Mouse (Mus musculus) limb, embryonic 11.5 days (tissue): ENCODE data around the gene Nudt3. TPM values are rescaled to one million over a fixed set of nuclear protein-coding genes. Genes with fewer than 3 reads are reported as not detected.

ENCODE experiments used
- ATAC-seq: fragments of 200-750 bp; cut with Nextera tagmentation; 2 replicates; pipeline ENCODE4 v1.8.0; 2017; ENCODE audit warnings: low read depth; ENCODE audit not compliant: insufficient number of reproducible peaks, low FRiP score, low TSS enrichment
- DNase-seq: peaks from one replicate; pipeline ENCODE4 v3.0.0-alpha.2; 2015; ENCODE audit warnings: low spot score
- H3K27ac ChIP-seq: fragments of 300-500 bp; sonication (generic); replicated peaks from 2 replicates; pipeline ENCODE4 v1.5.1; 2014; ENCODE audit warnings: low read depth, mild to moderate bottlenecking, low read length
- H3K27me3 ChIP-seq: fragments of 300-500 bp; sonication (generic); 2 replicates; pipeline ENCODE4 v1.6.1; 2014; ENCODE audit warnings: mild to moderate bottlenecking, low read length, mixed read lengths; ENCODE audit not compliant: control insufficient read depth, insufficient read depth
- H3K36me3 ChIP-seq: fragments of 300-500 bp; sonication (generic); 2 replicates; pipeline ENCODE4 v1.6.1; 2014; ENCODE audit warnings: mild to moderate bottlenecking, low read length, moderate library complexity, mixed read lengths; ENCODE audit not compliant: control insufficient read depth, insufficient read depth
- H3K4me1 ChIP-seq: fragments of 300-500 bp; sonication (generic); 2 replicates; pipeline ENCODE4 v1.6.1; 2014; ENCODE audit warnings: low read length, mixed read lengths; ENCODE audit not compliant: control insufficient read depth, insufficient read depth
- H3K4me2 ChIP-seq: fragments of 300-500 bp; sonication (generic); 2 replicates; pipeline ENCODE4 v1.6.1; 2014; ENCODE audit warnings: low read depth, mild to moderate bottlenecking, moderate library complexity; ENCODE audit not compliant: severe bottlenecking
- H3K4me3 ChIP-seq: fragments of 300-500 bp; sonication (generic); 2 replicates; pipeline ENCODE4 v1.5.1; 2014; ENCODE audit warnings: low read depth, low read length
- H3K9ac ChIP-seq: fragments of 300-500 bp; sonication (generic); 2 replicates; pipeline ENCODE4 v1.6.1; 2014; ENCODE audit warnings: mild to moderate bottlenecking, low read length
- H3K9me3 ChIP-seq: fragments of 300-500 bp; sonication (generic); 2 replicates; pipeline ENCODE4 v1.6.1; 2016; ENCODE audit warnings: low read length; ENCODE audit not compliant: control insufficient read depth
- WGBS: fragments of 180-500 bp; shearing (Covaris S2); extraction: QIAGEN DNeasy Blood & Tissue Kit; methylation state at CpG from one replicate; pipeline ENCODE4 v1.1.7; 2014; 5-methylcytosine and 5-hydroxymethylcytosine counted together
- polyA plus RNA-seq: library from polyadenylated mRNA; unstranded; fragments of >200 nt; fragmentation: Nextera tagmentation; extraction: Ambion mirVana; gene quantifications from 2 replicates; pipeline ENCODE4 v1.2.1, GENCODE M21; 2014

Gene Nudt3
- 29.7 and 42.2 TPM in 2 replicates for polyA plus RNA-seq

GRCm38 (mm10) chr17:27623360-27624326 is at the start of gene Nudt3:
TSS of gene Nudt3 (minus strand) at chr17:27623495.
- WGBS, result 8% methylated on average over 89 of the region's 91 CpGs

GRCm38 (mm10) chr17:27671720-27672119 is 48.4 kb upstream of the Nudt3 start:
- no peak overlapping the region for H3K27ac ChIP-seq
- H3K9me3 ChIP-seq, result no peaks in the 10 kb centered on the region
- DNase-seq, result no peak
- no peaks in the 10 kb centered on the region for H3K27me3 ChIP-seq
- H3K4me2 ChIP-seq, result no peak overlapping the region
- no peak overlapping the region for H3K4me3 ChIP-seq
- no peaks in the 10 kb centered on the region for H3K36me3 ChIP-seq
- WGBS, result 84% methylated on average over 6 of the region's 6 CpGs
- no peak overlapping the region for H3K9ac ChIP-seq
- H3K4me1 ChIP-seq, result 0 out of 2 replicates have a peak, but pooled peaks cover 2% of the 10 kb centered on the region
- ATAC-seq, result no peak

More at GRCm38 (mm10) chr17:27623360-27624326, at the start of gene Nudt3:
- ATAC-seq (peak; percentile 86), DNase-seq (peak; percentile 90)
- Histone ChIP-seq H3K27ac (peak within 1 kb of the TSS; percentile 95), H3K4me2 (peak within 1 kb of the TSS; percentile 75), H3K27me3 (no peaks in the 10 kb centered on the region), H3K4me1 (peaks cover 12% of the 10 kb centered on the region; the same call in 1 of the 2 replicates), H3K36me3 (peaks cover under 1% of the 10 kb centered on the region; the same call in 1 of the 2 replicates), H3K9ac (peak within 1 kb of the TSS; percentile 99), H3K4me3 (peak within 1 kb of the TSS; percentile 100), H3K9me3 (no peaks in the 10 kb centered on the region)

DNA sequence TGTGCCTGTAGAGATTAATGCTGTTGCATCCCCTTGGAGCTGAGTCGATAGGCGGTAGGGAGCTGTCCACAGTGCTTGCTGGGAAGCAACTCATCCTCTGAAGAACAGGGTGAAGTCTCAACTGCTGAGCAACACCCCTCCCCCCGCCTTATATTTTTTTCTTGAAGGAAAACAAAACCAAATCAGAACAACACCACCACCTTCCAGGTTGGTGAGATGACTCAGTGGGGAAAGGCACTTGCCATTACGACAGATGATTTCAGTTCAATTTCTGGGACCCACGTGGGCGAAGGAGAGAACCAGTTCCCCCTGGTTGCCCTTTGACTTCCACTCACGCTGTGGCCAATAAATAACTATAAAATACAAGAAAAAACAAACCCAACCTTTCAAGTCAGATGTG is 35.5 kb upstream of the Nudt3 start:
- no peak overlapping the region for H3K4me3 ChIP-seq
- H3K9me3 ChIP-seq, result no peaks in the 10 kb centered on the region
- no peaks in the 10 kb centered on the region for H3K36me3 ChIP-seq
- ATAC-seq (no peak), DNase-seq (no peak)
- no peak overlapping the region for H3K9ac ChIP-seq
- peaks cover 3% of the 10 kb centered on the region; the same call in 1 of the 2 replicates for H3K27me3 ChIP-seq
- no peak overlapping the region for H3K4me2 ChIP-seq
- H3K4me1 ChIP-seq, result peaks cover 9% of the 10 kb centered on the region
- 68% methylated on average over 7 of the region's 7 CpGs for WGBS
- H3K27ac ChIP-seq, result no peak overlapping the region

DNA sequence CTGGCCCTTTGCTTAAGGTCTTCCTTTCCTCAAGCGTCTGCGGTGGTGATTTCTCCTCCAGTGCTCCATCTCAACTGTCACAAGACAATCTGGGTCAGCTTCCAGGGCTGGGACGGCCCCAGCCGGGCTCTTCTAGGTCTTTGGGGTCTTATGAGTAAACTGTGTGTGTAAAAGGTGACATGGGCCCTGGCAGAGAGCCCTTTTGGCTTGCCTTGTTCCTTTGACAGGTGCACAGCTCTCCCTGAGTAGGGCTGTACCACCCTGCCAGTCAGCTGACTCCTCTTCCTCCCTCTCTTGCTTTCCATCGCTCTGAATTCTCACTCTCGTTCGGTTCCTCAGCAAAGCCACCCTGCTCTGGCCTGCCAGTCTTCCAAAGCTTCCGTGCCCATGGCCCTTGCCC is 33.8 kb upstream of the Nudt3 start:
- WGBS, result 71% methylated on average over 8 of the region's 8 CpGs
- no peak overlapping the region for H3K9ac ChIP-seq
- peaks cover 9% of the 10 kb centered on the region for H3K4me1 ChIP-seq
- no peak for ATAC-seq
- no peak for DNase-seq
- H3K4me3 ChIP-seq, result no peak overlapping the region
- H3K36me3 ChIP-seq, result no peaks in the 10 kb centered on the region
- no peaks in the 10 kb centered on the region for H3K9me3 ChIP-seq
- no peak overlapping the region for H3K4me2 ChIP-seq
- peaks cover 3% of the 10 kb centered on the region; the same call in 1 of the 2 replicates for H3K27me3 ChIP-seq
- no peak overlapping the region for H3K27ac ChIP-seq

- H3K27ac ChIP-seq, result no peak overlapping the region
- H3K4me3 ChIP-seq, result peak overlapping the region; percentile 57; the same call in 1 of the 2 replicates
- 8% methylated on average over 5 of the region's 5 CpGs for WGBS
These were observed 33.1 kb upstream of the Nudt3 start for GRCm38 (mm10) chr17:27656414-27656813.

DNA sequence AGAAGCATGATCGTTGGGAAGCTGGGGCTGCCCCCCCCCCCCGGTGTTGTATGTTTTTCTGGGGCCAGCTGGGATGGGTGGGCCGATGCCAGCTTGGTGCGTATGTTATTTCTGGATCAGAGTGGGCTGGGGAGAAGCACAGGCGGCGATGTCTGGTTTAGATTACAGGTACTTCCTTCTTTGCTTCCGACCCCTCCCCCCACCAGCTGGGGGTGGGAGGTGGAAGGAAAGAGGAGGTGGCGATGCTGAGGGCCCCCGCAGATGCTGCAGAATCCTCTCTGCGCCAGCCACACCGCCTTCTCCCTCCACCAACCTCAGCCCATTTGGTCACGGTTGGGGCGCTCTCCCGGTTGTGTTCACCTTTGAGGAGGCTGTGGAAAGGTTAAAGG is 32.7 kb upstream of the Nudt3 start:
- no peaks in the 10 kb centered on the region for H3K9me3 ChIP-seq
- H3K4me2 ChIP-seq, result peak overlapping the region; percentile 95
- ATAC-seq (peak; percentile 41; the same call in 1 of the 2 replicates), DNase-seq (peak; percentile 73)
- peaks cover 9% of the 10 kb centered on the region for H3K4me1 ChIP-seq
- no peak overlapping the region for H3K27ac ChIP-seq
- no peaks in the 10 kb centered on the region for H3K36me3 ChIP-seq
- peaks cover 3% of the 10 kb centered on the region; the same call in 1 of the 2 replicates for H3K27me3 ChIP-seq
- WGBS, result 1% methylated on average over 12 of the region's 14 CpGs
- peak overlapping the region; percentile 48; the same call in 1 of the 2 replicates for H3K9ac ChIP-seq
- peak overlapping the region; percentile 57 for H3K4me3 ChIP-seq

More at GRCm38 (mm10) chr17:27656414-27656813, 33.1 kb upstream of the Nudt3 start:
- 0 out of 2 replicates have a peak overlapping the region, but pooled peaks have one; percentile 9 for H3K9ac ChIP-seq
- peaks cover 3% of the 10 kb centered on the region; the same call in 1 of the 2 replicates for H3K27me3 ChIP-seq
- peak overlapping the region; percentile 95 for H3K4me2 ChIP-seq
- no peaks in the 10 kb centered on the region for H3K36me3 ChIP-seq
- DNase-seq (no peak), ATAC-seq (no peak)
- no peaks in the 10 kb centered on the region for H3K9me3 ChIP-seq
- peaks cover 9% of the 10 kb centered on the region for H3K4me1 ChIP-seq

DNA sequence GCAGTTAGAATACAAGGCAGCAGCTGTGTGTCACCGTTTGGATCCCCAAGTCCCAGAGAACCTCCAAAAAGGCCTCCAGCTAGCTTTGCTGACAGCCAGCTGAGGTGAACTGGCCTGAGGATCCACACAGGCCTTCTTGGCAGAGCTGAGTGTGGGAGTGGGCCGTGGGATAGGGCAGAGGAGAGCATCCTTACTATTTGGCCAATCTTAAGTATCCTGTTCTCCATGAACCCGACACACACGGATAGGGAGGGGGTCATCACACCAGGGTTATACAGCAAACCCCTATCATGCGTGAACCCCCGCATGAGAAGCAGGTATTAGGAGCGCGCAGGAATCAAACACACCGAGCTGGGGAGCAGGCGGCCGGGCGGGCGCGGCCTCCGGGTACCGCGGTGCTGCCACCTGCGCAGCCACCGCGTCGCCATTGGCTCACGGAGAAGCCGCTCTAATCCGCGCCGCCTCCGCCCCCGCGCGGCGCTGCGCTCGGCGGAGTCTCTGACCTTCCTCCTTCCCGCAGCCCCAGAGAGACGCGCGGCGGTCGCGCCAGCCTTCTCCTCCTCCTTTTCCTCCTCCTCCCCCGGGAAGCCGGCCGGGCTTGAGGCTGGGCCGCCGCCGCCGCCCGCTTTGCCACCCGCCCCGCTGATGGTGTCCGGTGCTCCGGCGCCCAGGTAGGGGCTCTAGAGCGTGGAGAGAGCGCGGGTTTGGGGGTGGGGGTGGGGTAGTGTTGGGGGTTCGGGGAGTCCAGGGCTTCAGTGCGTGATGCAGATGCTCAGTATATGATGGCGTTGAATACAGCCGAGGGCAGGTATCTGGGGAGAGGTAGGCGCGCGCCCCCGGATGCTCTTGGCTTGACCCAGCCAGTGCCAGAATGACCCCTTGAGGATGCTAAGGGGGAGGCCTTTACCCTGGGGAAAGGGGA is 32.1 kb upstream of the Nudt3 start, which contains the start of gene Pacsin1:
Gene Pacsin1 (plus strand): TSS at position 421 of the 922 bp plus-strand sequence.
- DNase-seq (peak; percentile 65), ATAC-seq (peak; percentile 48)
- Histone ChIP-seq H3K4me1 (peaks cover 9% of the 10 kb centered on the region), H3K9me3 (no peaks in the 10 kb centered on the region), H3K4me2 (peak within 1 kb of the TSS; percentile 95), H3K27me3 (peaks cover 3% of the 10 kb centered on the region; the same call in 1 of the 2 replicates), H3K36me3 (no peaks in the 10 kb centered on the region), H3K9ac (peak within 1 kb of the TSS; percentile 48; the same call in 1 of the 2 replicates), H3K27ac (no peak within 1 kb of the TSS), H3K4me3 (peak within 1 kb of the TSS; percentile 57)
- under 1% methylated on average over 61 of the region's 65 CpGs for WGBS
